Comparison of ENCODE assay signal across 8 mouse cellular contexts in genomic region chr10:85388751-85389115, GRCm38 (mm10). TPM values are rescaled to one million over a fixed set of nuclear protein-coding genes. Genes with fewer than 3 reads are reported as not detected.
DNase-seq lines count a peak whose midpoint lies in the region; ATAC-seq and TF ChIP-seq lines count a peak whose summit lies in the region.

No protein-coding gene starts in this region.

- peak; percentile 22 to 30 for DNase-seq in spleen, postnatal 36 days (ENCODE audit: low spot score in 2 of 2)
- DNase-seq in spleen, postnatal 4 days (ENCODE audit: low spot score in 2 of 2) = no peak
- DNase-seq in cerebellum, adult 11-12 months = peak; percentile 34
- peak; percentile 8 for DNase-seq in lung, postnatal 14 days
- DNase-seq in left cerebral cortex, adult 9 months (ENCODE audit: low spot score in 2 of 2) = no peak

- no peaks in the 10 kb centered on the region for H3K36me3 ChIP-seq in forebrain, embryonic 15.5 days
- H3K36me3 ChIP-seq in intestine, postnatal 0 days (ENCODE audit: control insufficient read depth, insufficient read depth) = no peaks in the 10 kb centered on the region
- H3K36me3 ChIP-seq in stomach, embryonic 15.5 days = no peaks in the 10 kb centered on the region

- no peaks in the 10 kb centered on the region for H3K27me3 ChIP-seq in forebrain, embryonic 15.5 days
- peaks cover 23% of the 10 kb centered on the region for H3K27me3 ChIP-seq in intestine, postnatal 0 days (replicated peaks; ENCODE audit: control insufficient read depth, insufficient read depth, low read length)
- H3K27me3 ChIP-seq in stomach, embryonic 15.5 days (replicated peaks) = peaks cover 17% of the 10 kb centered on the region; the same call in 1 of the 2 replicates

- ATAC-seq in forebrain, embryonic 15.5 days (replicated peaks) = no peak
- ATAC-seq in intestine, postnatal 0 days = no peak
- no peak for ATAC-seq in stomach, embryonic 15.5 days (ENCODE audit: insufficient read depth, low FRiP score, low read depth)

- TF ChIP-seq CTCF in intestine, postnatal 0 days (IDR thresholded peaks at IDR 0.05; ENCODE audit: low read depth) = peak; percentile 67

- H3K9ac ChIP-seq in forebrain, embryonic 15.5 days (replicated peaks) = peak overlapping the region; percentile 54; the same call in 1 of the 2 replicates
- H3K9ac ChIP-seq in intestine, postnatal 0 days (ENCODE audit: low read depth, low read length) = no peak overlapping the region
- H3K9ac ChIP-seq in stomach, embryonic 15.5 days = no peak overlapping the region

- 2% methylated on average over 9 of the region's 9 CpGs for WGBS in forebrain, embryonic 15.5 days
- 8% methylated on average over 9 of the region's 9 CpGs for WGBS in intestine, postnatal 0 days
- WGBS in stomach, embryonic 15.5 days = 3% methylated on average over 9 of the region's 9 CpGs

- H3K27ac ChIP-seq in forebrain, embryonic 15.5 days (replicated peaks) = no peak overlapping the region
- H3K27ac ChIP-seq in intestine, postnatal 0 days (ENCODE audit: low read depth, low read length) = no peak overlapping the region
- no peak overlapping the region for H3K27ac ChIP-seq in stomach, embryonic 15.5 days

- H3K4me3 ChIP-seq in forebrain, embryonic 15.5 days = peak overlapping the region; percentile 53
- H3K4me3 ChIP-seq in intestine, postnatal 0 days (ENCODE audit: low read depth, low read length) = peak overlapping the region; percentile 59
- H3K4me3 ChIP-seq in stomach, embryonic 15.5 days (replicated peaks) = peak overlapping the region; percentile 59

- H3K4me2 ChIP-seq in forebrain, embryonic 15.5 days (replicated peaks) = peak overlapping the region; percentile 94
- H3K4me2 ChIP-seq in intestine, postnatal 0 days (replicated peaks; ENCODE audit: low read depth) = peak overlapping the region; percentile 99
- H3K4me2 ChIP-seq in stomach, embryonic 15.5 days = peak overlapping the region; percentile 98

- peaks cover 30% of the 10 kb centered on the region for H3K4me1 ChIP-seq in forebrain, embryonic 15.5 days
- peaks cover 7% of the 10 kb centered on the region; the same call in 1 of the 2 replicates for H3K4me1 ChIP-seq in intestine, postnatal 0 days (replicated peaks; ENCODE audit: control insufficient read depth, insufficient read depth, low read length)
- H3K4me1 ChIP-seq in stomach, embryonic 15.5 days = peaks cover 19% of the 10 kb centered on the region; the same call in 1 of the 2 replicates

- H3K9me3 ChIP-seq in forebrain, embryonic 15.5 days = no peaks in the 10 kb centered on the region
- H3K9me3 ChIP-seq in intestine, postnatal 0 days (ENCODE audit: control insufficient read depth) = no peaks in the 10 kb centered on the region
- no peaks in the 10 kb centered on the region for H3K9me3 ChIP-seq in stomach, embryonic 15.5 days

RNA-seq across cellular contexts. Expression of gene Btbd11, which starts 2.1 kb away (rescaled TPM):
- 9.6 and 12.8 TPM in 2 replicates for polyA plus RNA-seq in forebrain, embryonic 15.5 days (2015; fragmentation: Nextera tagmentation; extraction: Ambion mirVana)
- polyA plus RNA-seq in intestine, postnatal 0 days (2015; fragmentation: Nextera tagmentation; extraction: Ambion mirVana) = 0.34 and 0.39 TPM in 2 replicates
- polyA plus RNA-seq in stomach, embryonic 15.5 days (2015; fragmentation: Nextera tagmentation; extraction: Ambion mirVana) = 1.9 and 2.2 TPM in 2 replicates

Comparison
In these comparisons a context has a peak if more than half of its experiments do, and no peak if none do; other contexts are left out.
1. DNase-seq: peak in spleen, postnatal 36 days (2 of 2), cerebellum, adult 11-12 months (single experiment) and lung, postnatal 14 days (single experiment); none in spleen, postnatal 4 days (0 of 2) and left cerebral cortex, adult 9 months (0 of 2).
2. Peak in every context shown above with its lines, with median percentiles within 50 percentile points of each other: H3K4me2 ChIP-seq and H3K4me3 ChIP-seq.